8 mouse cellular contexts compared by ENCODE assay signal in the genomic region with DNA sequence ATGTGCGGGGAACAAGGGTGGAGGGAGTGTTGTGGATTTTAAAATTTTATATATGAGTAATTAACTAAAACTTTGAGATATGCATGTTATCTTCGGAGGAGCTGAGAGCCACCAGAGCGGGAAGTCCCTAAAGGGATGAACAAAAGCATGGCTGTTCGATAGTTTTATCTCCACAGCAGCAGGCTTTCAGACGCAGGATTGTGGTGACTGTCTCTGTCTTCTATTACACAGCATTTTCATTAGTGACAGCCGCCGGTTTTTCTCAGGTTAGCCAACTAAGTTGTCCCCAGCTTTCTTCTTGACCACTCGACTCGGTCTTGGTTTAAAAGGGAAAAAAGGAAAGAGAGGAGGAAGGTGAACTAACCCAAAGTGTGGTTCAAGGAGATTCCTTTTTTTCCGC. TPM values are rescaled to one million over a fixed set of nuclear protein-coding genes. Genes with fewer than 3 reads are reported as not detected.
DNase-seq lines count a peak whose midpoint lies in the region; ATAC-seq and TF ChIP-seq lines count a peak whose summit lies in the region.

No protein-coding gene starts in this region.

- no peak for ATAC-seq in hindbrain, embryonic 13.5 days (ENCODE audit: low FRiP score)
- ATAC-seq in midbrain, embryonic 12.5 days (ENCODE audit: low FRiP score, low read depth), result no peak

- TF ChIP-seq POLR2A in kidney, adult 2 months (IDR thresholded peaks at IDR 0.05; ENCODE audit: low read depth, low read length), result no peak
- TF ChIP-seq POLR2A in bone marrow, adult 2 months (IDR thresholded peaks at IDR 0.05; ENCODE audit: borderline replicate concordance, control insufficient read depth, low read depth, low read length), result no peak

- H3K9me3 ChIP-seq in hindbrain, embryonic 13.5 days, result no peaks in the 10 kb centered on the region
- no peaks in the 10 kb centered on the region for H3K9me3 ChIP-seq in midbrain, embryonic 12.5 days

- TF ChIP-seq CTCF in kidney, adult 2 months (conservative IDR thresholded peaks at IDR 0.05; ENCODE audit: insufficient read depth, insufficient read length, low read depth, low read length), result no peak
- TF ChIP-seq CTCF in bone marrow, adult 2 months (IDR thresholded peaks at IDR 0.05; ENCODE audit: control insufficient read depth, insufficient read depth, low read length), result no peak

- WGBS in kidney, adult 2 months, result 17% methylated on average over 10 of the region's 10 CpGs
- 7% methylated on average over 10 of the region's 10 CpGs for WGBS in bone marrow, adult 2 months
- WGBS in hindbrain, embryonic 13.5 days, result 12% methylated on average over 10 of the region's 10 CpGs
- WGBS in midbrain, embryonic 12.5 days, result 15% methylated on average over 10 of the region's 10 CpGs

- H3K27ac ChIP-seq in kidney, adult 2 months (ENCODE audit: insufficient read depth, low read depth, low read length), result peak overlapping the region; percentile 81
- H3K27ac ChIP-seq in bone marrow, adult 2 months (ENCODE audit: control insufficient read depth, insufficient read depth, low read depth, low read length, poor library complexity), result peak overlapping the region; percentile 19; the same call in 1 of the 2 replicates
- peak overlapping the region; percentile 83 for H3K27ac ChIP-seq in hindbrain, embryonic 13.5 days
- H3K27ac ChIP-seq in midbrain, embryonic 12.5 days (replicated peaks), result peak overlapping the region; percentile 94; the same call in 1 of the 2 replicates

- peak overlapping the region; percentile 76 for H3K9ac ChIP-seq in hindbrain, embryonic 13.5 days
- peak overlapping the region; percentile 67 for H3K9ac ChIP-seq in midbrain, embryonic 12.5 days (replicated peaks)

- no peaks in the 10 kb centered on the region for H3K27me3 ChIP-seq in kidney, adult 2 months (replicated peaks; ENCODE audit: control insufficient read depth, insufficient read depth, low read length)
- peaks cover 4% of the 10 kb centered on the region; the same call in 1 of the 2 replicates for H3K27me3 ChIP-seq in hindbrain, embryonic 13.5 days
- H3K27me3 ChIP-seq in midbrain, embryonic 12.5 days, result peaks cover 11% of the 10 kb centered on the region

- peak overlapping the region; percentile 64 for H3K4me2 ChIP-seq in hindbrain, embryonic 13.5 days
- H3K4me2 ChIP-seq in midbrain, embryonic 12.5 days (replicated peaks), result peak overlapping the region; percentile 95

- DNase-seq in kidney, adult 2 months, result no peak
- DNase-seq in kidney, adult 11 months, result no peak
- no peak for DNase-seq in ovary, postnatal 36 days (ENCODE audit: low spot score)
- no peak for DNase-seq in frontal cortex, postnatal 25 days (ENCODE audit: low spot score in 2 of 2)
- DNase-seq in adrenal gland, postnatal 14 days, result no peak

- no peaks in the 10 kb centered on the region for H3K36me3 ChIP-seq in kidney, adult 2 months (ENCODE audit: control insufficient read depth, insufficient read depth, low read length)
- H3K36me3 ChIP-seq in hindbrain, embryonic 13.5 days, result no peaks in the 10 kb centered on the region
- no peaks in the 10 kb centered on the region for H3K36me3 ChIP-seq in midbrain, embryonic 12.5 days

- peak overlapping the region; percentile 93 for H3K4me3 ChIP-seq in kidney, adult 2 months (ENCODE audit: insufficient read depth, low read depth, low read length)
- no peak overlapping the region for H3K4me3 ChIP-seq in bone marrow, adult 2 months (replicated peaks; ENCODE audit: control insufficient read depth, low read depth, low read length)
- H3K4me3 ChIP-seq in hindbrain, embryonic 13.5 days, result peak overlapping the region; percentile 83
- H3K4me3 ChIP-seq in midbrain, embryonic 12.5 days, result peak overlapping the region; percentile 65

- peaks cover 14% of the 10 kb centered on the region; the same call in 1 of the 2 replicates for H3K4me1 ChIP-seq in kidney, adult 2 months (ENCODE audit: control insufficient read depth, insufficient read depth, low read length)
- H3K4me1 ChIP-seq in bone marrow, adult 2 months (ENCODE audit: control insufficient read depth, insufficient read depth, low read length), result no peaks in the 10 kb centered on the region
- H3K4me1 ChIP-seq in hindbrain, embryonic 13.5 days (replicated peaks), result peaks cover 25% of the 10 kb centered on the region
- H3K4me1 ChIP-seq in midbrain, embryonic 12.5 days, result peaks cover 31% of the 10 kb centered on the region

RNA-seq across cellular contexts. Expression of gene Daam1, which starts 0.7 kb away (rescaled TPM):
- polyA plus RNA-seq in kidney, adult 2 months (2012; rRNA removed), result 4.7 and 5.2 TPM in 2 replicates
- polyA plus RNA-seq in bone marrow, adult 2 months (2011; ENCODE audit: insufficient read depth, insufficient read length, low replicate concordance, missing spikeins), result 23.0 and 36.2 TPM in 2 replicates
- polyA plus RNA-seq in hindbrain, embryonic 13.5 days (2015; fragmentation: Nextera tagmentation; extraction: Ambion mirVana), result 25.0 and 27.4 TPM in 2 replicates
- 15.7 and 16.9 TPM in 2 replicates for polyA plus RNA-seq in midbrain, embryonic 12.5 days (2016; fragmentation: Nextera tagmentation; extraction: Ambion mirVana)
- 20.1 and 22.3 TPM in 2 replicates for total RNA-seq in adrenal gland, postnatal 14 days (2021)

Comparison
In these comparisons a context has a peak if more than half of its experiments do, and no peak if none do; other contexts are left out.
1. H3K27ac ChIP-seq: peak in every context shown above with its lines; median percentile 94 in midbrain, embryonic 12.5 days; 83 in hindbrain, embryonic 13.5 days; 81 in kidney, adult 2 months; 19 in bone marrow, adult 2 months.